Mouse (Mus musculus): ENCODE data around the gene Mus81. TPM values are rescaled to one million over a fixed set of nuclear protein-coding genes. Genes with fewer than 3 reads are reported as not detected.

The Mus81 gene
- polyA plus RNA-seq, 1 experiment from 2014 or later, result 12.4 TPM

GRCm38 (mm10) chr19:5473720-5474119 lies 14.5 kb downstream of the Mus81 start, which contains the start of gene Efemp2:
Gene Efemp2 (plus strand): TSS chr19:5473954.
- Histone ChIP-seq H3K4me1 (replicated peaks; ENCODE audit: control insufficient read depth, insufficient read depth, low read length) (no peaks in the 10 kb centered on the region), H3K9ac (ENCODE audit: low read depth, low read length) (peak within 1 kb of the TSS; percentile 75), H3K9me3 (ENCODE audit: control insufficient read depth) (no peaks in the 10 kb centered on the region), H3K36me3 (ENCODE audit: control insufficient read depth, insufficient read depth) (peaks cover 3% of the 10 kb centered on the region; the same call in 1 of the 2 replicates), H3K27ac (ENCODE audit: low read depth, low read length) (peak within 1 kb of the TSS; percentile 74), H3K4me3 (ENCODE audit: low read depth, low read length) (peak within 1 kb of the TSS; percentile 54), H3K4me2 (replicated peaks; ENCODE audit: low read depth) (peak within 1 kb of the TSS; percentile 93), H3K27me3 (replicated peaks; ENCODE audit: control insufficient read depth, insufficient read depth, low read length) (no peaks in the 10 kb centered on the region)
- 0 out of 2 replicates have a peak, but pooled peaks have one; percentile 9 for TF ChIP-seq CTCF (IDR thresholded peaks at IDR 0.05; ENCODE audit: low read depth)
- peak; percentile 51; the same call in 1 of the 2 replicates for ATAC-seq
- 2% methylated on average over 22 of the region's 22 CpGs for WGBS

- no peak for ATAC-seq
- Histone ChIP-seq H3K4me3 (ENCODE audit: low read depth, low read length) (no peak overlapping the region), H3K9me3 (ENCODE audit: control insufficient read depth) (no peaks in the 10 kb centered on the region), H3K4me2 (replicated peaks; ENCODE audit: low read depth) (no peak overlapping the region), H3K27me3 (replicated peaks; ENCODE audit: control insufficient read depth, insufficient read depth, low read length) (no peaks in the 10 kb centered on the region), H3K4me1 (replicated peaks; ENCODE audit: control insufficient read depth, insufficient read depth, low read length) (no peaks in the 10 kb centered on the region), H3K27ac (ENCODE audit: low read depth, low read length) (no peak overlapping the region), H3K36me3 (ENCODE audit: control insufficient read depth, insufficient read depth) (peaks cover 3% of the 10 kb centered on the region; the same call in 1 of the 2 replicates), H3K9ac (ENCODE audit: low read depth, low read length) (no peak overlapping the region)
- peak; percentile 53 for TF ChIP-seq CTCF (IDR thresholded peaks at IDR 0.05; ENCODE audit: low read depth)
- WGBS, result 78% methylated on average over 3 of the region's 3 CpGs
Measured at GRCm38 (mm10) chr19:5472857-5473256, 15.3 kb downstream of the Mus81 start.

- WGBS, result 60% methylated on average over 5 of the region's 5 CpGs
- no peaks in the 10 kb centered on the region for H3K4me1 ChIP-seq (replicated peaks; ENCODE audit: control insufficient read depth, insufficient read depth, low read length)
- no peak overlapping the region for H3K4me2 ChIP-seq (replicated peaks; ENCODE audit: low read depth)
- no peak overlapping the region for H3K9ac ChIP-seq (ENCODE audit: low read depth, low read length)
- peaks cover 10% of the 10 kb centered on the region; the same call in 1 of the 2 replicates for H3K36me3 ChIP-seq (ENCODE audit: control insufficient read depth, insufficient read depth)
- no peaks in the 10 kb centered on the region for H3K9me3 ChIP-seq (ENCODE audit: control insufficient read depth)
- no peak overlapping the region for H3K27ac ChIP-seq (ENCODE audit: low read depth, low read length)
- ATAC-seq, result no peak
- H3K27me3 ChIP-seq (replicated peaks; ENCODE audit: control insufficient read depth, insufficient read depth, low read length), result no peaks in the 10 kb centered on the region
- no peak overlapping the region for H3K4me3 ChIP-seq (ENCODE audit: low read depth, low read length)
- TF ChIP-seq CTCF (IDR thresholded peaks at IDR 0.05; ENCODE audit: low read depth), result no peak
Measured at GRCm38 (mm10) chr19:5471846-5472245, 16.4 kb downstream of the Mus81 start.

GRCm38 (mm10) chr19:5468374-5468773 lies 19.8 kb downstream of the Mus81 start, which contains the start of gene Ctsw:
Gene Ctsw (minus strand): TSS chr19:5468507.
- H3K27ac ChIP-seq (ENCODE audit: low read depth, low read length), result no peak within 1 kb of the TSS
- TF ChIP-seq CTCF (IDR thresholded peaks at IDR 0.05; ENCODE audit: low read depth), result no peak
- H3K9me3 ChIP-seq (ENCODE audit: control insufficient read depth), result no peaks in the 10 kb centered on the region
- H3K4me1 ChIP-seq (replicated peaks; ENCODE audit: control insufficient read depth, insufficient read depth, low read length), result no peaks in the 10 kb centered on the region
- no peak within 1 kb of the TSS for H3K4me2 ChIP-seq (replicated peaks; ENCODE audit: low read depth)
- 47% methylated on average over 5 of the region's 5 CpGs for WGBS
- peaks cover 42% of the 10 kb centered on the region for H3K36me3 ChIP-seq (ENCODE audit: control insufficient read depth, insufficient read depth)
- H3K4me3 ChIP-seq (ENCODE audit: low read depth, low read length), result no peak within 1 kb of the TSS
- no peak for ATAC-seq
- H3K27me3 ChIP-seq (replicated peaks; ENCODE audit: control insufficient read depth, insufficient read depth, low read length), result no peaks in the 10 kb centered on the region
- no peak within 1 kb of the TSS for H3K9ac ChIP-seq (ENCODE audit: low read depth, low read length)

- WGBS, result 90% methylated on average over 6 of the region's 6 CpGs
- H3K27ac ChIP-seq (ENCODE audit: low read depth, low read length), result no peak overlapping the region
- H3K4me2 ChIP-seq (replicated peaks; ENCODE audit: low read depth), result no peak overlapping the region
- no peaks in the 10 kb centered on the region for H3K9me3 ChIP-seq (ENCODE audit: control insufficient read depth)
- no peaks in the 10 kb centered on the region for H3K27me3 ChIP-seq (replicated peaks; ENCODE audit: control insufficient read depth, insufficient read depth, low read length)
- no peaks in the 10 kb centered on the region for H3K4me1 ChIP-seq (replicated peaks; ENCODE audit: control insufficient read depth, insufficient read depth, low read length)
- no peak overlapping the region for H3K4me3 ChIP-seq (ENCODE audit: low read depth, low read length)
- peaks cover 53% of the 10 kb centered on the region for H3K36me3 ChIP-seq (ENCODE audit: control insufficient read depth, insufficient read depth)
- no peak for TF ChIP-seq CTCF (IDR thresholded peaks at IDR 0.05; ENCODE audit: low read depth)
- no peak overlapping the region for H3K9ac ChIP-seq (ENCODE audit: low read depth, low read length)
- no peak for ATAC-seq
Measured at GRCm38 (mm10) chr19:5466916-5467500, 21.2 kb downstream of the Mus81 start.

GRCm38 (mm10) chr19:5465037-5465436 lies 23.2 kb downstream of the Mus81 start:
- Histone ChIP-seq H3K4me1 (replicated peaks; ENCODE audit: control insufficient read depth, insufficient read depth, low read length) (peaks cover 2% of the 10 kb centered on the region; the same call in 1 of the 2 replicates), H3K9me3 (ENCODE audit: control insufficient read depth) (no peaks in the 10 kb centered on the region), H3K27me3 (replicated peaks; ENCODE audit: control insufficient read depth, insufficient read depth, low read length) (no peaks in the 10 kb centered on the region), H3K4me3 (ENCODE audit: low read depth, low read length) (no peak overlapping the region), H3K36me3 (ENCODE audit: control insufficient read depth, insufficient read depth) (peaks cover 53% of the 10 kb centered on the region), H3K27ac (ENCODE audit: low read depth, low read length) (no peak overlapping the region), H3K9ac (ENCODE audit: low read depth, low read length) (no peak overlapping the region), H3K4me2 (replicated peaks; ENCODE audit: low read depth) (no peak overlapping the region)
- 98% methylated on average over 8 of the region's 8 CpGs for WGBS
- no peak for TF ChIP-seq CTCF (IDR thresholded peaks at IDR 0.05; ENCODE audit: low read depth)
- no peak for ATAC-seq
